Mouse (Mus musculus): Measurements from ENCODE around the gene Gpr82.

Gpr82 gene

DNA sequence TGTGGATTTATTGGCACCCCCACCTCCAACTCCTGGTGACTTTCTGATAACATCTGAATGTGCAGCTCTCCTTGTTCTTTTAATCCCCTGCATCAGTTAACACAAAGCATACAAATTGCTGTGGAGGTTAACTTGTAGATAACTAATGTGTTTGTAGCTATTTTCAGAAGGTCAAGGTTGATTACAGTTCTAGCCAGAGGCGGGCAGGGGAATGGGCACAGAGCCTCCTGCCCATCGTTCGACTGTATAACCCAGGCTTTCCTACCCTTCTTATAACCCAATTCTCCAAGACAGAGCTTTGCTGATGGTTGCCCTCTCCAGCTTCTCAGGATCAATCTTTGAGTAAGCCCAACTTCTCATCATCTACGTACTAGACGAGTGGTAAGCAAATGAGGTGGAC lies at the start of gene Gpr82:
Gene Gpr82 (plus strand): TSS at position 301 of the 400 bp plus-strand sequence.
- in situ Hi-C loops (cut with MboI) = loop anchor here (25.0 kb wide), 2 partner anchors 199 to 424 kb away; partner anchors contain the start of gene Nyx

DNA sequence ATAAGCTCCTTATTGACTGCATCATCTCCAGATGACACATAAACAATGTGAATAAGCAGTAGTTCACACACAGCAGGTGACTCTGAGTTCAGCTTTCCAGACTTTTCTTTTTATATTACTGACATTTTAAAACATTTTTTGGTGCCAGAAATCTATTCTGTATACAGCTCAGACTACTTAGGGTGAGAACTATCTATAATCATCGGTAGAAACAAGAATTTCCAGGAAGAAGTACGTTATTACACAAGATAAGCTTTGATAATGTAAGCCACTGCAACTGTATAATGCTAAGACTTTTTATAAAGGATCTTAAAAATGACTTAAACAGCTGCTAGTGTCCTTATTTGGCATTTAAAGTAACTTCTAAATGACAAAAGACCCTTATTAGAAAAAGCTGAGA lies 49.0 kb upstream of the Gpr82 start:
- in situ Hi-C loops (cut with MboI) = no loop called here

DNA sequence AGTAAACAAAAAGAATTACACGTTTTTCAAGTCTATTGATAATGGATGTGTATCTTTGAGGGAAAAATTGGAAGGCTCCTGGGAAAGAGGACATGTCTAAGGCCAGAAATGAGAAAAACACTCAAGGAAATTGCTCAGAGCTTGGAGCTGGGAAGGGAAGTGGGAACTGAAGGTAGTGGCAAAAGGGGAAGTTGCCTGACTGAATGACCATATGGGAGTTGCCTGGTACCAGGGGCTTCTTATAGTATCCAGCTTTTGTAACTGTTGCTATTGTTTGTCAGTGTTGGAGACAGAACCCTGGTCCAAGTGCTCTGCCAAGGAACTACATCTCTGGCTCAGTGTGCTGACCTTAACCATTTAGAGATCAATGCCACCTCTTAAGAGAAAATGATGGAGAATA lies 44.4 kb upstream of the Gpr82 start:
- in situ Hi-C loops (cut with MboI) = no loop called here

DNA sequence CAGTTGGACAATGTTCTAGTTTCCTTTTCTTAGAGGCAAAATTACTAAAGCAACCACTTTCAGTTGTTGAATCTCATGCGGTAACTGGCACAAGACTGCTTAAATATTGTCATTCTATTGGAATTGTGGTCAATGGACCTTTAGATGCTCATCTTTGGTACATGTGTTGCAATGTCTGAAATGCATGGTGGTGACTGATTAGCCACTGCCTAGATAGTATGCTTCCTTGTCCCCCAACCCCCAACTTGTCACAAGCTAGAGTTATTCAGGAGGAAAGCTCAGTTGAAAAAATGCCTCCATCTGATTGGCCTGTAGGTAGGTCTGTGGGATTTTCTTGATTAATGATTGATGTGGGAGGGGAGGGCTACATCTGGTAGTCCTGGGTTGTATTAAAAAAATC lies 43.9 kb upstream of the Gpr82 start:
- in situ Hi-C loops (cut with MboI) = no loop called here

DNA sequence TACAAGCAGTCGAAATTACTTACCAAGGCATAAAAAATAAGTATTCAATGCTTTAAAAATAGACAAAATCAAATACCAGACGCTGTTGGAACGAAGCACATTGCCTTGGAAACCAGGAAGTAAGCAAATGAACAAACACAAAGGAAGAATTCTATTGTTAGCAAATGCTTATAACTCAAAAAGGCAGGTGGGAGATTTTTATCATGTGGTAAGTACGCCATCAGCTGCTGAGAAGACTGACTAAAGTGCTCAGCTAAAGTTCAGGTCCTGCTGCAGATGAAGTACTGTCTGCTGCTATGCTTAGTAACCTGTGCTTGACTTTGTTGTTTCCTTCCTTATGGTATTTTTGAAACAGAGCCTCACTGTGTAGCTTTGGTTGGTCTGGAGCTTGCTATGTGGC lies 42.7 kb upstream of the Gpr82 start:
- in situ Hi-C loops (cut with MboI) = no loop called here

DNA sequence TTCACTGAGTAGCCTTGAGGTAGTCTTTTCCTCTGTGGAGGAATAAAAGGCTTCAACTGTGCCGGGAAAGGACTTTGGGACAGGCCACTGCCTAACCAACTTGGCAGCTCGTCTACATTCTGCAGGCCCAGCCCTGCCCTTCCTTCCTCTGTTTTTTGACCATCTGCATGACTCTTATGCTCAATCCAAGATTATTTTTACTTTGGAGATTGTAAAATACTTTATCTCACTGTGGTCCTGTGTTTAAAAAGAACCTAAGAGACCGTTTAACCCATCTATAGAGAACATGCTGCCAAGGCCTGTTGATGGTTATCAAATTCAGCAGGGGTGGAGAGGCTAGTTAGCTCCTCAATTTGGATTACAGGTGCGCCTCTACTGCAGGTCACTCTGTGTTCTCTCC lies 39.7 kb upstream of the Gpr82 start:
- in situ Hi-C loops (cut with MboI) = no loop called here

DNA sequence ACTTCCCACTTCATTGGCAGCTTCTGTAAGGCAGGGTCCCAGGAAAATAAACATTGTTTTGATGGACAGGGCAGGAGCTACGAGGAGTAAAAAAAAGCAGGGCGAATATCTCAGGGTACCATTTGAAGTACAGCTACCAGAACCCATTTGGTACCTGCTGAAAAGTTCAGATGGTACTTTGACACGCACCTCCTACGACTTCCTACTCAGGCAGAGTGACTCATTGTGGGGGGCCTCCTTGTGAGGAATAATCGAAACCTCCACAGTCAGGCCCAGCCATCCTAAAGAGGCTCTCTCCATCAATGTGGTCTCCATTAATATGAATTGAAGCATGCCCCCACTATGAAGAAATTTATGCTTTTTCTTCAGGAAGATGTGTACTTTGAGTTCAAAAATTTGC lies 38.5 kb upstream of the Gpr82 start:
- in situ Hi-C loops (cut with MboI) = no loop called here

DNA sequence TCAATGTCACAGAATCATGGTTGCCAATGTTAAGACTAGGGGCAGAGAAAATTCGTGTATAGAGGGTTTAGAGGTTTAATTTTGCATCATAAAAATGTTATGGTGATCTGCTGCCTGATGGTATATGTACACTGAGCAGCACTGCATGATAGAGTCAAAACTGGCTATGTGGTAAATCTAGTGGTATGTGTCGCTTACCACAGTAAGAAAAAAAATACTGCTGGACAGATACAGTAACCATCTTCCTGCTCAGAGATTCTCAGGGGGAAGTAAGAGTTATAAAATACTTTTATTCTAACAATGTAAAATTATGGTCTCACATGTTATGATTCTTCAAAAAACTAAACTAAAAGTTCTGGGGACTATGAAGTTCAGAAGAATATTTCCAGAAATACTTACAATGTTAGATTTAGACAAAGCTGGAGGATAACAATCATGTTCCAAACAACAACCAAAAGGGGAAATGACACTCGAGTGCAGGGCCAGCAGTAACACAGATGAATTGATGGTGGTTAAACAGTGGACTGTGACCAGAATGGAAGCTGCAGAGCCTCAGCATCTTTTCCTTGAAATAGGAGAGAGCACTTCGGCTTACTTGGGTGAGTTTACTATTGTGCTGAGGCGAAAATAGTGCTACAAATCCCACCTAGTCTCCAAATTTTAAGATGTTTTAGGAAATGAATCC lies 29.4 kb upstream of the Gpr82 start, which contains the start of gene Gpr34:
Gene Gpr34 (plus strand): TSS at position 491 of the 685 bp plus-strand sequence.
- in situ Hi-C loops (cut with MboI) = no loop called here

DNA sequence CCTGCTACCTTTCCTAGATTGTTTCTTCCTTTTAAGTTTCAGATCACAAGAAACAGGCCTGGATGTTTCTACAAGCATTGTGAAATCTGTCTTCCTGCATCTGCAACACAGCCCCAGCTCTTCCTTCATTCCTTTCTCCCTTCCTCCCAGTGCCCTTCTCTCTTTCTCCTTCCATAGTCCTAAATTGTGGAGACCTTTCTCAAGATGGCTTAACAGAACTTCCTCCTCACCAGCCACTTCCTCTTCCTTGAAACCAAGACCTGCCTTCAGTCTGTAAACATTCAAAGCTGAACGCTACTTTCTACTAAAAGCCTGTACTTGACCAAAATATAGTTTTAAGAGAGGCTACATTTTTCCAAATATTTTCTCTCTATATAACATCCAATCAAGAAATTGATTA lies 24.8 kb upstream of the Gpr82 start:
- in situ Hi-C loops (cut with MboI) = no loop called here

DNA sequence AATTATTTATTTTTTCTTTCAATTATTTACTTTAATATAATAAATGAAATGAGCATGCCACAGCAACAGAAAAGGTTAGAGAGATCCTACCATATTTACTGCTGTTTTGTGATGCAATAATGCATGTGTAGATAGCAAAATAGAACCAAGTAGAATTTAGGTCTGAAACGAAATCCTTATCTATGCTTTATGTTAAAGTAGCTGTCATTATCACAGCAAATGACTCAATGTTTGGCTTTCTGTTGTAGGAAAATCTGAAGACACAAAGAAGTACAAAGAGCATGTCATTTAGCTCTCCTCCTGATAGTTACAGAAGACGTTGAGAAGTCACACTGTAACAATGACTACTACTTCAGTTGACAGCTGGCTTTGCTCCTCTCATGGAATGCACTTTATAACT lies 22.3 kb upstream of the Gpr82 start:
- in situ Hi-C loops (cut with MboI) = no loop called here

DNA sequence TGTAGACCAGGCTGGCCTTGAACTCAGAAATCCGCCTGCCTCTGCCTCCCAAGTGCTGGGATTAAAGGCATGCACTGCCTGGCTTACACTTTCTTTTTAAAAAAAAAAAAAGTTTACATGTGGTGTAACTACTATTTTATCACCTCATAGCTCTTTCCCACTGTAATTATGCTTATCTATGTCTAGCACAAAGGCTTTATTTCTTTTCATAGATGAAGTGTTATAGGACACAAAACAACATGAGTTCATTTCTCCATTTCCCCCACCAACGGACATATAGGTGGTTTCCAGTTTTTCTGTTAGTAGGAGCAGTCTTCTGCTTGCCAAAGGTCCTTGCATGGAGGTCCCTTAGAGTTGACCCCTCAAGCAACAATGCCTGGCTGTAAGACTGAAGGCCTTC lies 9.3 kb upstream of the Gpr82 start:
- in situ Hi-C loops (cut with MboI) = loop anchor here (25.0 kb wide), 2 partner anchors 190 to 415 kb away; partner anchors contain the start of gene Nyx

DNA sequence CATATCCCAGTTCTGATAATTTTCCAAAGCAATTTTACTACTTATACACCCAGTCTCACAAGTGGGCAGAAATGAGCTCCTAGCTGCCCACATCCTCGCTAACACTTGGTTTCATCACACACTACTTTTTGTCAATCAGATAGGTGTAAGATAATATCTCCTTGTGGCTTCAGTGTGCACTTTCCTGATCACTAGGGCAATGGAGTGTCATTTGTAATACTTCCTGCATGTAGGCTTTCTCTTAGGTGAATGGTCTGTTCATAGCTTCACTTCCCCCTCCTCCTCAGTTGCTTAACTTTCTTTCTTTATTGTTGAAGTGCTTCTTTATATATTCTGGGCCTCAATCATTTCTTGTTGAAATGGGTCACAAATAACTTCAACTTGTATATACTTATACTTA lies 8.9 kb upstream of the Gpr82 start:
- in situ Hi-C loops (cut with MboI) = loop anchor here (25.0 kb wide), 2 partner anchors 190 to 415 kb away; partner anchors contain the start of gene Nyx

DNA sequence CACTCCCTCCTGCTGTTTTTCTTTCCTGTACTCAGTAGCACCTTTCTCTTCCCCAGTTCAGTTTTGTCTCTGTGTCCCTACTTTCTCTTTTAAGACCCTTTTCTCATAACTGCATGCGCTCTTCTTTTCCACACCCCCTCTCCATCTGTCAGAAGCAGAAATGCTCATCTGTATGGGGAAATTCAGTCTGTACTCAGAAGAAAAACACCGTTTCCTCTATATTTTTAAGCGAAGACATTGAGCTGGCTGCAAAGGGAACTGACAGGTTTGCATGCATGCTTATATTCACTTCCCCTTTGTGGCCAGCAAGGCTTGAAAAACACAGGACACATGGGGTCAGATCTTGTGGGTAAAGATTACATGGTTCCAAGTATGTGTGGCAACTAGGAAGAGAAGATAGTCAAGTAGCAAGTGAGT lies 6.2 kb upstream of the Gpr82 start:
- in situ Hi-C loops (cut with MboI) = loop anchor here (25.0 kb wide), 2 partner anchors 193 to 418 kb away; partner anchors contain the start of gene Nyx

DNA sequence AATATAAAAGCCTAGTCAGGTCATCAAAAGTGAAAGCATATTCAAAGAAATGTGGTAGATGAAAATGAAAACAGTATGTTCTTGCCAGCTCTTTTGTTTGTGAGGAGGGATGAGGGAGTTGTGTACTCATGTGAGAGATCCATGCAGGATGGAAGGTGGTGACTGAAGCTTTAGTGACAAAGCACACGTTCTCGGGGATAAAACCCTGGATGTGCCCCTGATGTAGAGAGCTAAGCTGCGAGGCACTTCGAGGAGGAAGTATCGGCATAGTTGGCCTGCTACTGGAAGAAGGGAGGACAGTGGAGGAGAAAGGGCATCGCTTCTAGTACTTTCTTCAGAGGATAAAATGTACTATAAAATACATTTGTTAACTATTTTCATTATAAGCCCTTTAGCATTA lies 5.3 kb upstream of the Gpr82 start:
- in situ Hi-C loops (cut with MboI) = loop anchor here (25.0 kb wide), 2 partner anchors 194 to 419 kb away; partner anchors contain the start of gene Nyx

DNA sequence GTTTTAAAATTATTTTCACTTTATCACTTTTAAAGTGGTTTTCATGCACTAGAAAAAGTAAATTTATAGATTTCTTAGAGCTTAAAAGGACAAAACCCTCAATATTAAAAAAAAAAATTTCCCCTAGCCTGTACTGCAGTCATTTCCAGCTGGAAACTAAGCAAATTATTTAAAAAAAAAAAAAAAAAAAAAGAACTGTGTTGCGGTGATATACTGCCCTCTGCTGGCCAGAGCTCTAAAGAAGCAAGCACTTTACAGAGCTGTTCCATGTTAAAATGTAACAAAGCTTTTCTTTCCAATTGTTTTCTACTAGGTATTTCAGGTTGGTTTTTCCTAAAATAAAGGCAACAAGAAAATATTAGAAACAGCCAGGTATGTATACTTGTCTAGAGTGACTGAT lies 4.4 kb upstream of the Gpr82 start:
- in situ Hi-C loops (cut with MboI) = loop anchor here (25.0 kb wide), 2 partner anchors 194 to 419 kb away; partner anchors contain the start of gene Nyx

DNA sequence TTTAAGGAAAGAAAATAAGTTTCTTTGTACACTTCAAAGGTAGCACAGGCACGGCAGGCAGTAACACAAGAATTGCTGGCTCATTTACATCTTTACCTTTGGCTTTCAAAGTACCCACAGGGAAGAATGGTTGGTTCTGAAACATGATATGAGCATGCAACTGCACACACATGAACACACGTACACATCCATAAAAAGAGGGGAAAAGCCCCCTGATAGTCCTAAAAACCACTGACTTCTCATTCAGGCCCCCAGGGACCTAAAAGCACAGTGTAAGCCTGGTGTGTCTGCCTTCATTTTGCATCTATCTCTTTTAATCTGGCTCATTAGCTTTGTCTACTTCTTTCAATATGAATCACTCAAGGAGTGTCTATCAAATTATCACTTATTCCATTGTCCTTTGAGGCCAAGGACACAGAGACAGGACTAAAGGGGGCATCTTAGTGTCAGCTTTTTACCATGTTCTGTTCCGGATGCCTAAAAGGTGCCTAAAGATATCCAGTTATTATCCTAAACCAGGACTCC lies 2.5 kb upstream of the Gpr82 start:
- in situ Hi-C loops (cut with MboI) = loop anchor here (25.0 kb wide), 2 partner anchors 196 to 421 kb away; partner anchors contain the start of gene Nyx

DNA sequence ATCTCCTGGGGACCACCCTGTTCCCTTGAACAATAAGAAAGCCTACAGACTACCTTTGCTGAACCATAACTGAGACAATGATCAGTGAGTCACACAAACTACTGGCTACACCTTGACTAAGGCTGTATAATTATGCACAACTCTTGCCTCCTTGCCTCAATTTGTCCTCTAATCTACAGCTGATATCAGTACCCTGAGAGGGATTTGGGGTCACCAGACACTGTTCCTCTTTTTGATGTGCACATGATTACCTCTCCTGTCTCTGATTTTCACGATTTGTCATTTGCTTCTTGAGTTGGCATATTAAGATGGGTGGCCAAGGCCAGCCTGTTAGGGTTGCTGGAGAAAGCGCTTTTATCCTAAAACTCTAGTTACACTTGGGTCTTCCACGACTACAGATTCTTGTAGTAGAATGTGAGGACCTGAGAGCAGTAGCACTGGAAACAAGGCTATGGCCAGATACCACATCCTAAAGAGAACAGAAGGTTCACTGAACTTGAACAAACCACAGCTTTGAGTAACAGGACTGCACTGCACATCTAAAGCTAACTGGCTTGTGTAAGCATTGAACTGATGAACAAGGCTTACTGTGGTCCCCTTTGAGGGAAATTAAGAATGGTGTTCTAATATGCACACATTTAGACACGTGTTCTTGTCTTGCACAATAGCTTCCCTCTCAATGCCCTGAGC lies 1.8 kb upstream of the Gpr82 start:
- in situ Hi-C loops (cut with MboI) = loop anchor here (25.0 kb wide), 2 partner anchors 197 to 422 kb away; partner anchors contain the start of gene Nyx

DNA sequence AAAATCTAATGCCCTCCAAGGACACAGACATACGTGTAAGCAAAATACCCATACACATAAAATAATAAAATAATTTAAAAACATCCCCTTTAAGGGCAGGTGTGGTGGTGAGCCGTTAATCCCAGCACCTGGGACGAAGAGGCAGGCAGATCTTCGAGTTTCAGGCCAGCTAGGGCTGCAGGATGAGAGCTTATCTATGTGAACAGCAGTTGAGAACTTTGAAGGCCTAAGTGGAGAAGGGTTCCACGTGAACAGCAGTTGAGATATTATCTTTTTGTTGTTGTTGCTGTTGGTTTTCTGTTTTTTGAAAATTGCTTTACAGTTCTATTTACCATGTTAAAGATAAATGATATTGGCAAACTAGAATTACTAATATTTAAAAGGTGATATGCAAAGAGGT lies 7.7 kb downstream of the Gpr82 start:
- in situ Hi-C loops (cut with MboI) = loop anchor here (25.0 kb wide), 2 partner anchors 207 to 432 kb away; partner anchors contain the start of gene Nyx

DNA sequence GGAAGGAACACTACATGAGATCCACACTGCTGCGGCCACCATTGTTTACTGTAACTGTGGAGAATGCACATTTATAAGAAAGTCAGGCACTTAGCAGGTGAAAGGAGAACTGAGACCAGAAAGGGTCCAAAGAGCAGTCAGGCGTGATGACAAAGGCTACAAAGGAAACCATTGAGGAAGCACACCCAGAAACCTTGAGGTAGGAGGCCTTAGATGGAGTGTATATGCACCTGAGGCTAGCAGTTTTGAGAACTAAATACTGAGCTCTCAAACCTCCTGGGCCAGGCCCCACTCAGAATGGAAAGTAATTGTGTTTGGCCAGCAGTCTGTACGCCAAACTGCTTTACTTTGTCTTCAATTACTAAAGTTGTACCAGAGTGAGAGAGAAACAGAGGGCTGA lies 9.2 kb downstream of the Gpr82 start:
- in situ Hi-C loops (cut with MboI) = loop anchor here (25.0 kb wide), 2 partner anchors 208 to 433 kb away; partner anchors contain the start of gene Nyx

DNA sequence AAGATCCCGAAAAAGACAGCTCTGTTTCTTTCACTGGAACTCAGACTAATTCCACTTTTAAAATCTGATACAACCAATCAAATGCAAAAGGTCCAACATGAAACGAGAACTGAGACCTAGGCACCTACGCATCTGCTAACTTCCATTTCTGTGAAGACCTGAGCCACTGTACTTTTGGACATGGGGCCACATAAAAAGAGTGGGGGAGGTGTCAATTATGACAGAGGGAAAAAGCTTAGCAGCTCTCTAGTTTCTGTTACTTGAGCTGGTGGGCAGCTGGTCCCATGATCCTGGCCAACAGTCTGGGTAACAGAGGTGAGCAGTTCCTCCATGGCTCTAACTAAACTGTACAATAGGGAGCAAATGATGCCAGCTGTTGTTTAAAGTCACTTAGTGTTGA lies 11.8 kb downstream of the Gpr82 start:
- in situ Hi-C loops (cut with MboI) = loop anchor here (25.0 kb wide), 2 partner anchors 211 to 436 kb away; partner anchors contain the start of gene Nyx

DNA sequence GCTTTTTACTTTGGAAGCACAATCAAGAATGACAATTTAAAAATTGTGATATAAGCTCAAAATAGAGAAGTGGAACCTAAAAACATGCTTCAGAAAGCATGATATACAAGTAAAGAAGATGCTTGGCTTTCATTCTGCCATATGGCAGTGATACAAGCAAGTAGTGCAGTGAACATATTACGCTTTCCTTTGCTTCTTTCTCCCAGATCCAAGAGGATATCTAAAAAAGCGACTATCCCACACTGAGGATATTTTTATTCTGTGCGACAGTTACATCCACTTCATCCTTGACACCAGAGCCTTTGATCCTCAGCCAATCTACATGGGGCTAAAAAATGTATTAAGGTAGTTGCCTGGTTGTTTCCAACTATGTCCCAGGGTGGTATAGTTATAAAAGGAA lies 20.6 kb downstream of the Gpr82 start:
- in situ Hi-C loops (cut with MboI) = no loop called here

DNA sequence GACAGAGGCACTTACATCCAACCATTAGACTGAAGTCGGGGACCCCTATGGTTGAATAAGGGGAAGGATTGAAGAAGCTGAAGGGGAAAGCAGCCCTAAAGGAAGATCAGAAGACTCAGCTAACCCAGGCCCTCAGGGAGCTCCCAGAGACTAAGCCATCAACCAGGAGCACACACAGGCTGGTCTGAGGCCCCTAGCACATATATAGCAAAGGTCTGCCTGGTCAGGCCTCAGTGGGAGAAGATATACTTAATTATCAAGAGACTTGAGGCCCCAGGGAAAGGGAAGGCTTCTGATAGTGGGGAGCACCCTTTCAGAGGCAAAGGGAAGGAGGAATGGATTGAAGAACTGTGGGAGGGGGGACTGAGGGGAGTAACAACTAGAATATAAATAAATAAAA lies 25.4 kb downstream of the Gpr82 start:
- in situ Hi-C loops (cut with MboI) = no loop called here

Data from mature B cell (primary cell).